Mouse (Mus musculus) heart, embryonic 15.5 days (tissue): ENCODE measurements at regions not wholly inside any gene's neighbourhood (a gene's known extent, or its start where the extent isn't known, plus 50 kb on each side); places are given as distances from the start of the nearest gene placed in this dataset.

Experiments
- ATAC-seq: fragments of 200-750 bp; cut with Nextera tagmentation; replicated peaks from 2 replicates; pipeline ENCODE4 v1.8.0; 2017; ENCODE audit warnings: low read depth, moderate TSS enrichment; ENCODE audit not compliant: insufficient number of reproducible peaks, insufficient read depth, low FRiP score
- H3K27ac ChIP-seq: fragments of 300-500 bp; sonication (generic); 2 replicates; pipeline ENCODE4 v1.5.1; 2015; ENCODE audit warnings: mild to moderate bottlenecking, inconsistent platforms
- H3K27me3 ChIP-seq: fragments of 300-500 bp; sonication (generic); 2 replicates; pipeline ENCODE4 v1.6.1; 2015; ENCODE audit warnings: inconsistent platforms
- H3K36me3 ChIP-seq: fragments of 300-500 bp; sonication (generic); 2 replicates; pipeline ENCODE4 v1.6.1; 2015; ENCODE audit warnings: mild to moderate bottlenecking, inconsistent platforms
- H3K4me1 ChIP-seq: fragments of 300-500 bp; sonication (generic); replicated peaks from 2 replicates; pipeline ENCODE4 v1.6.1; 2015; ENCODE audit warnings: inconsistent platforms
- H3K4me2 ChIP-seq: fragments of 300-500 bp; sonication (generic); 2 replicates; pipeline ENCODE4 v1.6.1; 2015; ENCODE audit warnings: inconsistent platforms, mild to moderate bottlenecking, moderate library complexity
- H3K4me3 ChIP-seq: fragments of 300-500 bp; sonication (generic); 2 replicates; pipeline ENCODE4 v1.5.1; 2015; ENCODE audit warnings: mild to moderate bottlenecking, inconsistent platforms
- H3K9ac ChIP-seq: fragments of 300-500 bp; sonication (generic); 2 replicates; pipeline ENCODE4 v1.6.1; 2015; ENCODE audit warnings: mild to moderate bottlenecking, inconsistent platforms
- H3K9me3 ChIP-seq: fragments of 300-500 bp; sonication (generic); replicated peaks from 2 replicates; pipeline ENCODE4 v1.6.1; 2016; ENCODE audit warnings: inconsistent platforms
- WGBS: fragments of 180-500 bp; shearing (Covaris S2); methylation state at CpG from one replicate; pipeline ENCODE4 v1.1.7; 2015; ENCODE audit warnings: mixed read lengths; 5-methylcytosine and 5-hydroxymethylcytosine counted together

DNA sequence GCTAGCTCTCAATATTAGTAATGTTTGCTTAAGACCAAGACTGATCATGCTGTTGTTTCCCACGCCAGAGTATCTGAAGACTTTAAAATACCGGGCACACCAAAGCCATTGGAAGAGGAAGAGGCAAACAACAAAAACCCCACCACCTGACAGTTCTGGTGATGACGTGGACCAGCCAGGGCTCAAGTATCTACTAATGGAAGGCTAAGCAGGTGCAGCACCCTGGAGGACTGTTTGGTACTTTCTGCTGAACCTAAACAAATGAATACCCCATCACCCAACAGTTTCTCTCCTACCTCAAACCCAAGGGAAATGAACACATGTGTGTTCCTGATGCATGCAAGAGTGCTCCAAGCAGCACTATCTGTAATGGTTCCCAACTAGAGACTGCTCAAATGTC is 160.3 kb upstream of the Prdm1 start:
- 87% methylated on average over 3 of the region's 3 CpGs for WGBS
- no peak for ATAC-seq
- H3K27me3 ChIP-seq: no peaks in the 10 kb centered on the region

DNA sequence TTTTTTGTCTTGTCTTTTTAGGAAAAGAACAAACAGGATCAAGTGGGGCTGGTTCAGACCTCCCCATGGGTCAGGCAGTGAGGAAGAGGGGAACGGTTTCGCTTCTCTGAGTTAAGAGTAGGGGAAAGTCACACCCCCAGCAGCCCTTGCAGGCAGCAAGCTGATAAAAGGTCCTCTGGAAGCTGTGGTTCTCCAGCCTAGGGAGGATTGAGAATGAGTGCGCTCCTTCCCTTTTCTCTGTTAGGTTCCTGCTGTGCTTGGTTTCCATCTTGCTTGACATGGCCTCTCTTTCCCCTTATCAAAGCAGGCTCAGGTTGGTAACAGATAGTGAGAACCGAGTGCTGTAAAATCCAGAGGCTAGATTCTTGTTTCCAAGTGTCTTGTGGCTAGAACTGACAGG is 157.8 kb upstream of the Prdm1 start:
- H3K27ac ChIP-seq: no peak overlapping the region
- 47% methylated on average over 4 of the region's 4 CpGs for WGBS
- H3K4me2 ChIP-seq: no peak overlapping the region
- no peaks in the 10 kb centered on the region for H3K4me1 ChIP-seq
- no peaks in the 10 kb centered on the region for H3K9me3 ChIP-seq
- H3K27me3 ChIP-seq: no peaks in the 10 kb centered on the region
- no peak for ATAC-seq
- no peak overlapping the region for H3K4me3 ChIP-seq
- no peaks in the 10 kb centered on the region for H3K36me3 ChIP-seq
- H3K9ac ChIP-seq: no peak overlapping the region

More for the DNA sequence above, 160.3 kb upstream of the Prdm1 start:
- no peak overlapping the region for H3K4me2 ChIP-seq
- no peaks in the 10 kb centered on the region for H3K9me3 ChIP-seq
- no peak overlapping the region for H3K27ac ChIP-seq
- no peaks in the 10 kb centered on the region for H3K4me1 ChIP-seq
- H3K9ac ChIP-seq: no peak overlapping the region
- no peak overlapping the region for H3K4me3 ChIP-seq
- H3K36me3 ChIP-seq: no peaks in the 10 kb centered on the region

DNA sequence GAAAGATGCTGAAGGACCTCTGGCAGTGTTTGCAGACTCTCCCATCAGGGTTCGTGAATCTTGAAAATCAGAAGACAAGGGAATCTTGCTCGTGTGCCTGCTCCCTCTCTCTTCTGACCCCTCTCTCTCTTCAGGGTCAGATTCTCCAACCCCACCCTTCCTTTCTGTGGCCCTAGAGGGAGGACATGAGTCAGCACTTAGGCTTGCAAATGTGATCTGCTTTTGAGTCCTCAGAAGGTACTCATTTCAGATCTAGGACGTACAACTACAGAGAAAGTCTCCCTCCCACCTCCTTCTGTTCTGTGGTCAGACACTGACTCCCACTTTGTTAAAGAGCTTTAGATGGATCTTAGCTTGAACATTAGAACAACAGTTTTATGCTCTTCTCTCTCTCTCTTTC is 156.9 kb upstream of the Prdm1 start:
- no peak for ATAC-seq
- Histone ChIP-seq H3K9me3 (no peaks in the 10 kb centered on the region), H3K4me3 (no peak overlapping the region), H3K4me2 (no peak overlapping the region), H3K36me3 (no peaks in the 10 kb centered on the region), H3K9ac (no peak overlapping the region), H3K4me1 (no peaks in the 10 kb centered on the region), H3K27me3 (no peaks in the 10 kb centered on the region), H3K27ac (no peak overlapping the region)
- 49% methylated on average over 3 of the region's 3 CpGs for WGBS

DNA sequence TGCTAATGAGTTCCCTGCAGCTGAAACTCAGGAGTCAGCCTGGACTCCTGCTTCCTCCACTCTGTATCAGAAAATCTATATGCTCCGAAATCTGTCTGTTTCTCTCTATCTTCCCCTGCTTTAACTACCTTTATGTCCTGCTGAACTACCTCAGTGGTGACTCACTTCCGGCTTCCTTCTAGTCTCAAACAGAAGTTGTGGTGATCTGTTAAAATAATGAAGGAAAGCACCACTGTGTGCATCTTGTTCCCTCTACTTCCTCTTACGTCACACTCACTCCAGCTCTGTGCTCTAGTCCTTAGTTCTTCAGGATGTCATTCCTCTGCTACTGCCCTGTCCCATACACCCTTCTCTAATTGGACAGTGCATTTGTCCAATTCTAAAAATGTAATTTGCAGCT is 148.2 kb upstream of the Prdm1 start:
- Histone ChIP-seq H3K9ac (no peak overlapping the region), H3K9me3 (no peaks in the 10 kb centered on the region), H3K4me3 (no peak overlapping the region), H3K27me3 (no peaks in the 10 kb centered on the region), H3K36me3 (no peaks in the 10 kb centered on the region), H3K27ac (no peak overlapping the region), H3K4me2 (no peak overlapping the region), H3K4me1 (no peaks in the 10 kb centered on the region)
- 68% methylated on average over 3 of the region's 3 CpGs for WGBS
- ATAC-seq: no peak

GRCm38 (mm10) chr10:44665509-44666144 is 137.3 kb upstream of the Prdm1 start:
- 70% methylated on average over 4 of the region's 4 CpGs for WGBS
- H3K4me1 ChIP-seq: no peaks in the 10 kb centered on the region
- no peak overlapping the region for H3K9ac ChIP-seq
- no peak for ATAC-seq
- H3K27me3 ChIP-seq: no peaks in the 10 kb centered on the region
- H3K36me3 ChIP-seq: no peaks in the 10 kb centered on the region
- no peak overlapping the region for H3K27ac ChIP-seq
- no peaks in the 10 kb centered on the region for H3K9me3 ChIP-seq
- H3K4me3 ChIP-seq: no peak overlapping the region
- H3K4me2 ChIP-seq: no peak overlapping the region

DNA sequence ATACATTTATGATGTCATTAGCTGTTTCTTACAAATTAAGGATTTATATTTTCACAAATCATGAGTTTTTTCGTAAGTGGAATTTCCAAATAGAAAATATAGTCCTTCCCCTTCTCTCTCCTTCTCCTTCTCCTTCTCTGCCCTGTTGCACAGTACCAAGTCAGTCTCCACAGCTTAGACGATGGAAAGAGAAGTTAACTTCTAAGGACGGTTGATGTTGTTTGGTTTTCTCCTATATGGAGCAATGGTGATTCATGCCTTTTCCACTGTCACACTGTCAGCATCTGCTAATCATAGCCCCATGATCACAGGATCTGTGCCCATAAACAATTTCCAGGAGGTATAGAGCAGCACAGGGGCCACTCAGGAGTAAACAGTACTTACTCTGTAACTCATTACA is 131.2 kb upstream of the Prdm1 start:
- Histone ChIP-seq H3K36me3 (no peaks in the 10 kb centered on the region), H3K4me2 (no peak overlapping the region), H3K27ac (no peak overlapping the region), H3K4me1 (no peaks in the 10 kb centered on the region), H3K9ac (no peak overlapping the region), H3K4me3 (no peak overlapping the region), H3K9me3 (no peaks in the 10 kb centered on the region), H3K27me3 (no peaks in the 10 kb centered on the region)
- WGBS: 80% methylated on average over 3 of the region's 3 CpGs
- no peak for ATAC-seq

DNA sequence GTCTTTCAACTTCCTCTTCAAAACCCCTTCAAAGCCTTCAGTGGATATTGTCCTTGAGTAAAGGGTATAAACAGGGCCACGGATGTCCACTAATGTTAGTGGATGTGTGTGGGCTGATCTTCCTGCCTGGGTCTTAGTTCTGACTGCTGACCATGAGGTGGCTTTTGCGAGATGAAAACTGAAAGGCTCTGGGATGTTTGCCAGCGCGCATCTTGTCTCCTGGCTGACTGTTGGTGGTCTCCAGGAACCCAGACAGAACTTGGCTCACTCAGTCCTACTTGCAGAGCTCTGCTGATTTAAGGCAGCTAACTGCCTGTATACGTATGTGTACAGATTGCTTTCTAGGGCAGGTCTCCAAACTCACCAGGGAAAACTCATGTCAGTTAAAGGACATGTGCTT is 125.5 kb upstream of the Prdm1 start:
- 66% methylated on average over 5 of the region's 5 CpGs for WGBS
- Histone ChIP-seq H3K4me2 (no peak overlapping the region), H3K4me3 (no peak overlapping the region), H3K4me1 (no peaks in the 10 kb centered on the region), H3K27me3 (no peaks in the 10 kb centered on the region), H3K27ac (no peak overlapping the region), H3K9me3 (no peaks in the 10 kb centered on the region), H3K36me3 (no peaks in the 10 kb centered on the region), H3K9ac (no peak overlapping the region)
- ATAC-seq: no peak

DNA sequence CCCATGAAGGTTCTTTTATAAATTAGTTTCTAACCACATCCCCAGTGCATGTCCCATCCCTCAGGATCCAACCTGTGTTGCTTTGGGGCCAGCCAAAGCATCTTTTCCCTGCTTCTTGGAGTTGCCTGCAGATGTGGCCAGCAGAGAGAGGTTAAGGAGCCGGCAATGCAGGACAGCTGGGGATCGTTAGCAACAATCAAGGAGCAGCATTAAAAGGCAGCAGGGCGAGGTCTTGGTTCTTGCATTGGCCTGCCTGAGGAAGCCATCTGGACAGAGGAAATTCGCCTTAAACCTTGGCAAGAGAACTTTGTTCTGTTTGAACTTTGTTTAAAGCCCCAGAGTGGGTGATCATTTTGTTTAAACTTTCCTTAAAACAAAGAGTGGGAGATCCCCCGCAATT is 118.7 kb upstream of the Prdm1 start:
- Histone ChIP-seq H3K4me2 (no peak overlapping the region), H3K9ac (no peak overlapping the region), H3K27me3 (no peaks in the 10 kb centered on the region), H3K4me1 (no peaks in the 10 kb centered on the region), H3K36me3 (no peaks in the 10 kb centered on the region), H3K4me3 (no peak overlapping the region), H3K27ac (no peak overlapping the region), H3K9me3 (no peaks in the 10 kb centered on the region)
- 38% methylated on average over 5 of the region's 5 CpGs for WGBS
- no peak for ATAC-seq

- no peak overlapping the region for H3K4me2 ChIP-seq
- WGBS: 81% methylated on average over 5 of the region's 5 CpGs
- no peaks in the 10 kb centered on the region for H3K9me3 ChIP-seq
- H3K4me1 ChIP-seq: no peaks in the 10 kb centered on the region
- no peak overlapping the region for H3K27ac ChIP-seq
- no peak for ATAC-seq
- H3K4me3 ChIP-seq: no peak overlapping the region
- H3K36me3 ChIP-seq: no peaks in the 10 kb centered on the region
- no peak overlapping the region for H3K9ac ChIP-seq
- H3K27me3 ChIP-seq: no peaks in the 10 kb centered on the region
These were observed 118.3 kb upstream of the Prdm1 start for GRCm38 (mm10) chr10:44646615-44647014.

GRCm38 (mm10) chr10:44641616-44642015 is 113.3 kb upstream of the Prdm1 start:
- Histone ChIP-seq H3K36me3 (no peaks in the 10 kb centered on the region), H3K9me3 (no peaks in the 10 kb centered on the region), H3K27ac (no peak overlapping the region), H3K9ac (no peak overlapping the region), H3K4me2 (no peak overlapping the region), H3K4me3 (no peak overlapping the region), H3K4me1 (no peaks in the 10 kb centered on the region), H3K27me3 (no peaks in the 10 kb centered on the region)
- WGBS: 87% methylated on average over 2 of the region's 2 CpGs
- ATAC-seq: no peak

DNA sequence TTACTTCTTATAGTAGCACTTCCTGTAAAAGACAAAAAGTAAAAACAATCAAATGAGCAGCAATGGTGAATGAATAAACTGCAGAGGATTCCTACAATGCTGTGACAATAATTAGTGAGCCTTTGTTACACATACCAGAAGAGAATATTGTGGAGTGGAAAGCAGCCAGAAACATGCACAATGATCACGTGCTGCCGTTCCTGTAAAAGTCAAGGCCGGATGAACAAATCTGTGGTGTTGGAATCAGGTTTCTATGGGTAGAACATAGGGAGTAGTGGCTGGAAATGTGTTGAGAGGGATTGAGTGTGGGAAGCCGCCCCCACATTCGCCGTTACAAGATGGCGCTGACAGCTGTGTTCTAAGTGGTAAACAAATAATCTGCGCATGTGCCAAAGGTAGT is 112.3 kb upstream of the Prdm1 start:
- Histone ChIP-seq H3K27ac (no peak overlapping the region), H3K9ac (no peak overlapping the region), H3K27me3 (no peaks in the 10 kb centered on the region), H3K4me3 (no peak overlapping the region), H3K4me2 (no peak overlapping the region), H3K36me3 (no peaks in the 10 kb centered on the region), H3K9me3 (no peaks in the 10 kb centered on the region), H3K4me1 (no peaks in the 10 kb centered on the region)
- WGBS: 89% methylated on average over 8 of the region's 8 CpGs
- no peak for ATAC-seq

- no peak for ATAC-seq
- H3K4me3 ChIP-seq: no peak overlapping the region
- no peaks in the 10 kb centered on the region for H3K4me1 ChIP-seq
- no peak overlapping the region for H3K27ac ChIP-seq
- WGBS: 72% methylated on average over 2 of the region's 2 CpGs
- no peak overlapping the region for H3K4me2 ChIP-seq
- H3K36me3 ChIP-seq: no peaks in the 10 kb centered on the region
- H3K9me3 ChIP-seq: no peaks in the 10 kb centered on the region
- H3K9ac ChIP-seq: no peak overlapping the region
- no peaks in the 10 kb centered on the region for H3K27me3 ChIP-seq
These were observed 110.4 kb upstream of the Prdm1 start for GRCm38 (mm10) chr10:44638678-44639077.
